Mouse (Mus musculus) heart, embryonic 14.5 days (tissue): ENCODE results near the gene Mfsd10. TPM values are rescaled to one million over a fixed set of nuclear protein-coding genes. Genes with fewer than 3 reads are reported as not detected.

Source experiments
- ATAC-seq: fragments of 200-750 bp; cut with Nextera tagmentation; 2 replicates; pipeline ENCODE4 v1.8.0; 2017; ENCODE audit warnings: low read depth, moderate TSS enrichment; ENCODE audit not compliant: insufficient number of reproducible peaks, insufficient read depth, low FRiP score
- H3K27ac ChIP-seq, 2 experiments: fragments of 200-500 bp in 1 of 2; fragments of 300-500 bp in 1 of 2; sonication (generic) in 1 of 2; replicated peaks in 1 of 2; 2 replicates each; pipeline ENCODE4 v1.5.1; 2012 to 2014; ENCODE audit warnings: low read depth in 2 of 2, low read length in 2 of 2, control low read depth in 1 of 2, mild to moderate bottlenecking in 1 of 2, mixed read lengths in 1 of 2; ENCODE audit not compliant: control insufficient read depth in 1 of 2, insufficient read depth in 1 of 2
- H3K27me3 ChIP-seq: fragments of 300-500 bp; sonication (generic); 2 replicates; pipeline ENCODE4 v1.6.1; 2014; ENCODE audit warnings: mild to moderate bottlenecking, low read length, control low read depth; ENCODE audit not compliant: control insufficient read depth, insufficient read depth
- H3K36me3 ChIP-seq: fragments of 300-500 bp; sonication (generic); 2 replicates; pipeline ENCODE4 v1.6.1; 2014; ENCODE audit warnings: mild to moderate bottlenecking, control low read depth, low read length, mixed read lengths; ENCODE audit not compliant: control insufficient read depth, insufficient read depth
- H3K4me1 ChIP-seq, 2 experiments: fragments of 200-500 bp in 1 of 2; fragments of 300-500 bp in 1 of 2; sonication (generic) in 1 of 2; 2 replicates each; pipeline ENCODE4 v1.6.1; 2012 to 2014; ENCODE audit warnings: low read length in 2 of 2, control low read depth in 1 of 2, mixed read lengths in 1 of 2; ENCODE audit not compliant: control insufficient read depth in 2 of 2, insufficient read depth in 2 of 2
- H3K4me2 ChIP-seq: fragments of 300-500 bp; sonication (generic); 2 replicates; pipeline ENCODE4 v1.6.1; 2014; ENCODE audit warnings: mild to moderate bottlenecking, low read length
- H3K4me3 ChIP-seq, 2 experiments: fragments of 200-500 bp in 1 of 2; fragments of 300-500 bp in 1 of 2; sonication (generic) in 1 of 2; 2 replicates each; pipeline ENCODE4 v1.5.1; 2012 to 2014; ENCODE audit warnings: low read length in 2 of 2, mild to moderate bottlenecking in 2 of 2, control low read depth in 1 of 2, low read depth in 1 of 2, moderate library complexity in 1 of 2; ENCODE audit not compliant: control insufficient read depth in 1 of 2, insufficient read depth in 1 of 2
- H3K9ac ChIP-seq: fragments of 300-500 bp; sonication (generic); 2 replicates; pipeline ENCODE4 v1.6.1; 2014; ENCODE audit warnings: mild to moderate bottlenecking, low read length
- H3K9me3 ChIP-seq: fragments of 300-500 bp; sonication (generic); 2 replicates; pipeline ENCODE4 v1.6.1; 2016; ENCODE audit warnings: low read length, control low read depth; ENCODE audit not compliant: control insufficient read depth
- WGBS: fragments of 180-500 bp; shearing (Covaris S2); extraction: QIAGEN DNeasy Blood & Tissue Kit; methylation state at CpG from one replicate; pipeline ENCODE4 v1.1.7; 2014; 5-methylcytosine and 5-hydroxymethylcytosine counted together
- polyA plus RNA-seq: library from polyadenylated mRNA; unstranded; fragments of >200 nt; fragmentation: Nextera tagmentation; extraction: Ambion mirVana; gene quantifications from 2 replicates; pipeline ENCODE4 v1.2.1, GENCODE M21; 2014

Gene Mfsd10
- polyA plus RNA-seq, 1 experiment from 2014 or later = 75.7 TPM

DNA sequence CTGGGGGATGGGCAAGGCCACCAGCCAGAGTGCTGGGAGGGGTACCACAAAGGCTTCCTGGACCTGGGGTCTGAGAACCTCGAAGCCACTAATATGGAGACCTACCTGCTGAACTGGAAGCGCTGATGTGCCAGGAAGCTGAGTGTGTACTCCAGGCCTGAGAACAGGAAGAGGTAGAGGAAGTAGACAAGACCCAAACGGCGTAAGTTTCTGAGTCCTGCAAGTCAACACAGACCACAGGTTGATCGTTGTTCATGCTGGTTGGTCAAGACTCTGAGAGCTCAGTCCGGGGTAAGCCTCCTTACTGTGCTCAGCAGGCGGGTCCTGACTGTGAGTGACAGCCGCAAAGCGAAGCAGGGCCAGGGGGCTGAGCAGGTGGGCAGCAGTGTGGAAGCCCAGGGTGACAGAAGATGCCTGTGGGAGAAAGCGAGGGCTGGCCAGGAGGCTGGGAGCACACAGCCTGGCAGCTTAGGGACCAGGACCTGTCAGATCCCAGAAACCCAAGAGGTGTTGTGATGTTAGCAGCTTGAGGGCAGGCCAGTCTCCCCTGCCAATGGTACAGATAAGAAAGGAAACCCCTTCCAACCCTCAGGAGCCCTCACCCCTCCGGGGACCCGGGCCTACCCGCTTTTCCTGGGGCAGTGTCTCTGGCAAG, 2.1 kb downstream of the Mfsd10 start:
- H3K27me3 ChIP-seq = no peaks in the 10 kb centered on the region
- no peak overlapping the region for H3K4me3 ChIP-seq
- H3K4me2 ChIP-seq = no peak overlapping the region
- no peak overlapping the region for H3K27ac ChIP-seq
- no peak overlapping the region for H3K9ac ChIP-seq
- H3K9me3 ChIP-seq = no peaks in the 10 kb centered on the region
- peaks cover 82% of the 10 kb centered on the region for H3K36me3 ChIP-seq
- ATAC-seq = no peak
- peaks cover 4 to 17% of the 10 kb centered on the region in 2 experiments for H3K4me1 ChIP-seq
- WGBS = 89% methylated on average over 13 of the region's 13 CpGs

- H3K4me2 ChIP-seq = no peak overlapping the region
- no peaks in the 10 kb centered on the region for H3K27me3 ChIP-seq
- ATAC-seq = no peak
- H3K27ac ChIP-seq = no peak overlapping the region
- no peak overlapping the region for H3K9ac ChIP-seq
- peaks cover 4 to 17% of the 10 kb centered on the region in 2 experiments for H3K4me1 ChIP-seq
- no peaks in the 10 kb centered on the region for H3K9me3 ChIP-seq
- peaks cover 82% of the 10 kb centered on the region for H3K36me3 ChIP-seq
- 57% methylated on average over 4 of the region's 4 CpGs for WGBS
- no peak overlapping the region for H3K4me3 ChIP-seq
These were observed 3.4 kb downstream of the Mfsd10 start for GRCm38 (mm10) chr5:34633641-34634040.

DNA sequence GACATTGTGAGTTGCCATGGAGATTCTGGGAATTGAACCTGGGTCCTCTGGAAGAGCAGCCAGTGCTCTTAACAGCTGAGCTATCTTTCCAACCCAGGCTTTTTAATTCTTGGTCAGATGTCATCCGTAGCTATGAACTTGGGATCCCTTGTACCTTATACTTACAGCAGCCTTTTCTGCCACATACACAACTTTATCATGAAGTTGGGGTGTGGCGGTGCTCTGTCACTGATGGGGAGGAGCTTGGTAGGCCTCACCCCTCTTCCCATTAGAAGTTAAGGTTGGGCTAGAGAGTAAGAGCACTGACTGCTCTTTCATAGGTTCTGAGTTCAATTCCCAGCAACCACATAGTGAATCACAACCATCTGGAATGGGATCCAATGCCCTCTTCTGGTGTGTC, 4.0 kb downstream of the Mfsd10 start:
- Histone ChIP-seq H3K4me2 (no peak overlapping the region), H3K4me3 (no peak overlapping the region), H3K27me3 (no peaks in the 10 kb centered on the region), H3K9ac (no peak overlapping the region), H3K4me1 (peaks cover 4 to 17% of the 10 kb centered on the region in 2 experiments), H3K27ac (no peak overlapping the region), H3K36me3 (peaks cover 82% of the 10 kb centered on the region), H3K9me3 (no peaks in the 10 kb centered on the region)
- WGBS = 83% methylated on average over 2 of the region's 2 CpGs
- no peak for ATAC-seq

- Histone ChIP-seq H3K4me3 (no peak overlapping the region), H3K27me3 (no peaks in the 10 kb centered on the region), H3K36me3 (peaks cover 95% of the 10 kb centered on the region), H3K4me1 (peaks cover 0 to 4% of the 10 kb centered on the region in 2 experiments; a peak in 2 of 4 replicates), H3K9ac (no peak overlapping the region), H3K27ac (no peak overlapping the region), H3K9me3 (no peaks in the 10 kb centered on the region), H3K4me2 (no peak overlapping the region)
- 90% methylated on average over 4 of the region's 4 CpGs for WGBS
- no peak for ATAC-seq
These were observed 27.0 kb downstream of the Mfsd10 start for GRCm38 (mm10) chr5:34609966-34610365.

DNA sequence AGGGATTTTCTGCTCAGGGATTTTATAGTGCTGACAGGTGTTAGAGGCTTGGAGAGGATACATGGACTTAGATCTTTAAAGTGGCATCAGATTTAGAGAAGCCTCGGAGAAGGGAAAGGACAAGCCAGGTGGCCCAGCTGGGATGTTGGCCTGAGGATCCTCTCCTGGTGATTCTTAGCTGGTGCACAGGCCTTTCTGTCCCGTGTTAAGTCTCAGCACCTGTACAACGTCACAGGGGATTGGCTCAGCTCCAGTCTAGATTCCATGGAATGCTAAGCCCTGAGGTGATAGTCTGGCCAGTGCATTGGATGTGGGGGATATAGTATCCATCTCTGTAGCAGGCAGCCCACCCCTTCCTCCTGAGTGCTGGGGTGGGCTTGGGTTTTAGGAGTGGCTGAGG, 28.8 kb downstream of the Mfsd10 start:
- Histone ChIP-seq H3K36me3 (peaks cover 92% of the 10 kb centered on the region), H3K9ac (no peak overlapping the region), H3K4me3 (no peak overlapping the region), H3K4me2 (no peak overlapping the region), H3K9me3 (no peaks in the 10 kb centered on the region), H3K27me3 (no peaks in the 10 kb centered on the region), H3K4me1 (peaks cover 0 to 4% of the 10 kb centered on the region in 2 experiments; a peak in 2 of 4 replicates), H3K27ac (no peak overlapping the region)
- 32% methylated on average over 3 of the region's 3 CpGs for WGBS
- no peak for ATAC-seq

DNA sequence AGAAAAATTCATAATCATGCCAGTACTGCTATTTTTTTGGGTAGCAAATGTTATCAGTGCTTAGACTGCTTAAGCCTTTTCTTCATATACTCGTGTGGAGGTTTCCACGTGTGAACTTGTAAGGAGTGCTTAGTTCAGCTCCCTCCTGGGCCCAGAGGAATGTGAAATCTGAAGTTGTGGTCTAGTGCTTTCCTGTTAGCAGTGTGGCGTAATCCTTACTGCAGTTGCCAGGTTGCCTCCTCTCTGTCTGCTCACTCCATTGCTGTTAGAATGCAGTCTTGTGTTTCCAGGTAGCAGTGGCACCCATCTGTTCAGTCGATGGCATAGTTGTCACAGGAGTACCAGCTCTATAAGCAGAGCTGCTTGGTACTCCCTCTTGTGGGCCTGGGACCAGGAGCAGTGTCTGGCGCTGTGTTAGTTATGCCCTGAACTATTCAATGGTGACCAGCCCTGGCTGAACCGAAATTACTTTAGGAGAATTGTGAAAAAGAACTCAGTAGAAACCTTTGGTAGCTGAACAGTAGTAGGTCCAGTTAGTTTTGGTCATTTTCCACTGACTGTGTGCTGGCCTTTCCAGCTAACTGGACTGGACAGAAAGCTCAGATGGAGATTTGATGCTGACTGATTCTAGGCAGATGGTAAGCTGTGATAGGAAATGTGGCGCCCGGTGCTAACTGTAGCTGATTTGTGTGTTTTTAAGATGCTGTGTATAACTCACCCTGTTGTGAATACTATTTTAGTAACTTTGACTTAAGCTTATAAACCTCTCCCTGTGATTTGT, 29.7 kb downstream of the Mfsd10 start:
- H3K27me3 ChIP-seq = no peaks in the 10 kb centered on the region
- 78% methylated on average over 8 of the region's 8 CpGs for WGBS
- no peak overlapping the region for H3K4me3 ChIP-seq
- H3K4me2 ChIP-seq = no peak overlapping the region
- H3K9ac ChIP-seq = no peak overlapping the region
- peaks cover 0 to 4% of the 10 kb centered on the region in 2 experiments; a peak in 2 of 4 replicates for H3K4me1 ChIP-seq
- no peak for ATAC-seq
- H3K9me3 ChIP-seq = no peaks in the 10 kb centered on the region
- peaks cover 93% of the 10 kb centered on the region for H3K36me3 ChIP-seq
- no peak overlapping the region for H3K27ac ChIP-seq

- no peak overlapping the region for H3K4me2 ChIP-seq
- peaks cover 93% of the 10 kb centered on the region for H3K36me3 ChIP-seq
- ATAC-seq = no peak
- WGBS = 83% methylated on average over 5 of the region's 5 CpGs
- peaks cover 0 to 4% of the 10 kb centered on the region in 2 experiments; a peak in 2 of 4 replicates for H3K4me1 ChIP-seq
- no peaks in the 10 kb centered on the region for H3K9me3 ChIP-seq
- no peak overlapping the region for H3K27ac ChIP-seq
- no peaks in the 10 kb centered on the region for H3K27me3 ChIP-seq
- no peak overlapping the region for H3K9ac ChIP-seq
- no peak overlapping the region for H3K4me3 ChIP-seq
These were observed 32.4 kb downstream of the Mfsd10 start for GRCm38 (mm10) chr5:34604576-34604975.
